Mouse (Mus musculus) MEL (cell line): ENCODE results near the gene Pacs1. TPM values are rescaled to one million over a fixed set of nuclear protein-coding genes. Genes with fewer than 3 reads are reported as not detected.
"Not testable (repeated sequence)": the region's sequence is repeated elsewhere in the genome, so short reads cannot be mapped to it uniquely, and the experiment has no call there.

Source experiments
- DNase-seq: peaks from one replicate; pipeline ENCODE4 v3.0.0; 2011; ENCODE audit warnings: low read depth, low spot score
- H3K27ac ChIP-seq: 2 replicates; pipeline ENCODE4 v1.5.1; 2012; ENCODE audit warnings: low read depth, mild to moderate bottlenecking, control low read depth, low read length, moderate library complexity; ENCODE audit not compliant: control insufficient read depth
- H3K27me3 ChIP-seq, 2 experiments: fragments of 150-350 bp in 1 of 2; sonication (generic) in 1 of 2; 2 replicates each; pipeline ENCODE4 v1.6.1; 2012; ENCODE audit warnings: low read length in 2 of 2, mild to moderate bottlenecking in 2 of 2, improper control_type of control experiment in 1 of 2, moderate library complexity in 1 of 2; ENCODE audit not compliant: insufficient read depth in 2 of 2, control insufficient read depth in 1 of 2
- H3K36me3 ChIP-seq, 2 experiments: 2 replicates each; pipeline ENCODE4 v1.6.1; 2012 to 2014; ENCODE audit warnings: low read length in 2 of 2, improper control_type of control experiment in 1 of 2, inconsistent platforms in 1 of 2, mild to moderate bottlenecking in 1 of 2; ENCODE audit not compliant: insufficient read depth in 2 of 2, control insufficient read depth in 1 of 2
- H3K4me1 ChIP-seq, 2 experiments: fragments of 150-350 bp in 1 of 2; sonication (generic) in 1 of 2; 2 replicates each; pipeline ENCODE4 v1.6.1; 2012; ENCODE audit warnings: low read length in 2 of 2, improper control_type of control experiment in 1 of 2, mild to moderate bottlenecking in 1 of 2; ENCODE audit not compliant: insufficient read depth in 2 of 2, control insufficient read depth in 1 of 2
- H3K4me3 ChIP-seq, 2 experiments: fragments of 150-350 bp in 1 of 2; sonication (generic) in 1 of 2; 2 replicates each; pipeline ENCODE4 v1.5.1; 2012; ENCODE audit warnings: low read depth in 2 of 2, low read length in 2 of 2, mild to moderate bottlenecking in 2 of 2, moderate library complexity in 2 of 2, control low read depth in 1 of 2, improper control_type of control experiment in 1 of 2; ENCODE audit not compliant: control insufficient read depth in 1 of 2, insufficient read depth in 1 of 2
- H3K79me2 ChIP-seq: 2 replicates; pipeline ENCODE4 v1.6.1; 2012; ENCODE audit warnings: mild to moderate bottlenecking, low read length, moderate library complexity; ENCODE audit not compliant: control insufficient read depth, poor library complexity, insufficient read depth
- H3K9ac ChIP-seq: 2 replicates; pipeline ENCODE4 v1.6.1; 2012; ENCODE audit warnings: low read depth, mild to moderate bottlenecking, control low read depth, low read length, moderate library complexity; ENCODE audit not compliant: control insufficient read depth, poor library complexity, severe bottlenecking
- H3K9me3 ChIP-seq: fragments of 150-350 bp; sonication (generic); replicated peaks from 2 replicates; pipeline ENCODE4 v1.6.1; 2012; ENCODE audit warnings: mild to moderate bottlenecking, low read length, improper control_type of control experiment, moderate library complexity; ENCODE audit not compliant: insufficient read depth
- BHLHE40 ChIP-seq: IDR thresholded peaks from 2 replicates; pipeline ENCODE4 v1.6.1; 2012; ENCODE audit warnings: low read depth, mild to moderate bottlenecking, inconsistent platforms, low read length, improper control_type of control experiment, borderline replicate concordance
- E2F4 ChIP-seq: IDR thresholded peaks from 2 replicates; pipeline ENCODE4 v1.6.1; 2011; ENCODE audit warnings: low read depth, low read length, improper control_type of control experiment, borderline replicate concordance
- ELF1 ChIP-seq: IDR thresholded peaks from 2 replicates; pipeline ENCODE4 v1.6.1; 2014; ENCODE audit warnings: low read depth, mild to moderate bottlenecking, inconsistent platforms, low read length, improper control_type of control experiment, moderate library complexity
- EP300 ChIP-seq, 2 experiments: IDR thresholded peaks; 2 replicates each; pipeline ENCODE4 v1.6.1; 2011; ENCODE audit warnings: improper control_type of control experiment in 2 of 2, low read length in 2 of 2, low read depth in 1 of 2, mild to moderate bottlenecking in 1 of 2
- HCFC1 ChIP-seq: IDR thresholded peaks from 2 replicates; pipeline ENCODE4 v1.6.1; 2012; ENCODE audit warnings: low read depth, mild to moderate bottlenecking, inconsistent platforms, low read length, improper control_type of control experiment, moderate library complexity
- MAFK ChIP-seq: IDR thresholded peaks from 2 replicates; pipeline ENCODE4 v1.6.1; 2011; ENCODE audit warnings: low read depth, mild to moderate bottlenecking, low read length, improper control_type of control experiment, borderline replicate concordance
- MAX ChIP-seq: IDR thresholded peaks from 2 replicates; pipeline ENCODE4 v1.6.1; 2011; ENCODE audit warnings: low read length, improper control_type of control experiment
- MEF2A ChIP-seq: IDR thresholded peaks from 2 replicates; pipeline ENCODE4 v1.6.1; 2014; ENCODE audit warnings: low read depth, mild to moderate bottlenecking, inconsistent platforms, low read length, improper control_type of control experiment; ENCODE audit not compliant: poor library complexity, insufficient replicate concordance, severe bottlenecking; ENCODE audit errors: extremely low read depth
- MXI1 ChIP-seq: IDR thresholded peaks from 2 replicates; pipeline ENCODE4 v1.6.1; 2011; ENCODE audit warnings: mild to moderate bottlenecking, low read depth, low read length, improper control_type of control experiment
- MYB ChIP-seq: IDR thresholded peaks from 2 replicates; pipeline ENCODE4 v1.6.1; 2011; ENCODE audit warnings: mild to moderate bottlenecking, low read depth, low read length, improper control_type of control experiment
- NRF1 ChIP-seq: IDR thresholded peaks from 2 replicates; pipeline ENCODE4 v1.6.1; 2014; ENCODE audit warnings: low read depth, mild to moderate bottlenecking, inconsistent platforms, low read length, improper control_type of control experiment, moderate library complexity; ENCODE audit not compliant: poor library complexity, insufficient read depth, severe bottlenecking
- SIN3A ChIP-seq: IDR thresholded peaks from 2 replicates; pipeline ENCODE4 v1.6.1; 2012; ENCODE audit warnings: low read length, improper control_type of control experiment, inconsistent platforms
- SMC3 ChIP-seq: IDR thresholded peaks from 2 replicates; pipeline ENCODE4 v1.6.1; 2011; ENCODE audit warnings: low read depth, low read length, improper control_type of control experiment
- UBTF ChIP-seq: IDR thresholded peaks from 2 replicates; pipeline ENCODE4 v1.6.1; 2012; ENCODE audit warnings: low read depth, mild to moderate bottlenecking, inconsistent platforms, low read length, improper control_type of control experiment, moderate library complexity, borderline replicate concordance; ENCODE audit not compliant: insufficient read depth
- USF2 ChIP-seq, 2 experiments: IDR thresholded peaks; 2 replicates each; pipeline ENCODE4 v1.6.1; 2011 to 2012; ENCODE audit warnings: improper control_type of control experiment in 2 of 2, low read length in 2 of 2, borderline replicate concordance in 1 of 2, inconsistent platforms in 1 of 2, low read depth in 1 of 2, mild to moderate bottlenecking in 1 of 2; ENCODE audit not compliant: insufficient read depth in 1 of 2
- polyA plus RNA-seq, 2 experiments: library from polyadenylated mRNA; stranded (reverse) in 1 of 2; unstranded in 1 of 2; fragments of >175 nt in 1 of 2; fragments of >200 nt in 1 of 2; gene quantifications; 2 replicates each; pipeline versions ENCODE4 v1.2.1 to v1.2.4; 2012; ENCODE audit warnings: low replicate concordance in 2 of 2, low read depth in 1 of 2; ENCODE audit not compliant: insufficient read length in 2 of 2, insufficient read depth in 1 of 2, missing spikeins in 1 of 2
- total RNA-seq: library from RNA; depleted of rRNA; stranded (reverse); fragments of 300-350 nt; gene quantifications from 2 replicates; pipeline ENCODE4 v1.2.3, GENCODE M21; 2012

The Pacs1 gene
- total and polyA plus RNA-seq, 3 experiments: 5.7 to 19.9 TPM; not detected in 1

DNA sequence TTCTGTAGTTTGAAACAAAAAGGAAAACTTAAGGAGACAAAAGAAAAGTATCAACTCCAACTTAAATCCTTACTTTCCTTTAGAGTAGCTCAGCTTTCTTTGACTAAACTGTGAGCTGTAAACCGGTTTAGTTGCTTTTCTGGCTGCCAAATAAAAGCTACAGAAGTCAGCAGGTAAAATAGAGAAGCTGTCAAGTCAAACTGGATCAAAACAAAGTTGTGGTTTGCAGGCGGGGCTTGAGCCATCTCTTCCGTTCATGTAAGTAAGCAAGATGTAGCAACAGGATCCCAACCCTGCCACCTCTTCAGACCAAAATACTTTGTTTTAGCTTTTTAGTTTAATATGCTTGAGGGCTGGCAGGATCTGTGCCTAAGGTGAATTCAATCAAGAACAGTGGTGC, 15.8 kb downstream of the Pacs1 start:
- Histone ChIP-seq H3K9ac (no peak overlapping the region), H3K4me3 (peak overlapping the region in 1 of 2 experiments; percentile 45; a peak in 2 of 4 replicates), H3K27me3 (no peaks in the 10 kb centered on the region), H3K9me3 (no peaks in the 10 kb centered on the region), H3K4me1 (peaks cover 3 to 10% of the 10 kb centered on the region in 2 experiments), H3K79me2 (no peaks in the 10 kb centered on the region), H3K36me3 (peaks cover 0 to 10% of the 10 kb centered on the region in 2 experiments; a peak in 2 of 4 replicates), H3K27ac (peak overlapping the region; percentile 11; the same call in 1 of the 2 replicates)
- DNase-seq: peak; percentile 81
- TF ChIP-seq MAFK: no peak
- no peak for TF ChIP-seq UBTF
- TF ChIP-seq ELF1: no peak
- TF ChIP-seq E2F4: no peak
- no peak for TF ChIP-seq EP300 (IDR thresholded peaks at IDR 0.05; ENCODE audit: low read depth in 1 of 2, low read length in 2 of 2)
- TF ChIP-seq USF2 (IDR thresholded peaks at IDR 0.05; ENCODE audit: borderline replicate concordance in 1 of 2, insufficient read depth in 1 of 2, low read depth in 1 of 2, low read length in 2 of 2): no peak
- no peak for TF ChIP-seq MEF2A
- no peak for TF ChIP-seq SMC3
- TF ChIP-seq SIN3A: peak; percentile 79
- peak; percentile 41; the same call in 1 of the 2 replicates for TF ChIP-seq MXI1
- TF ChIP-seq MAX: no peak
- TF ChIP-seq HCFC1: no peak
- no peak for TF ChIP-seq NRF1
- no peak for TF ChIP-seq MYB
- no peak for TF ChIP-seq BHLHE40

DNA sequence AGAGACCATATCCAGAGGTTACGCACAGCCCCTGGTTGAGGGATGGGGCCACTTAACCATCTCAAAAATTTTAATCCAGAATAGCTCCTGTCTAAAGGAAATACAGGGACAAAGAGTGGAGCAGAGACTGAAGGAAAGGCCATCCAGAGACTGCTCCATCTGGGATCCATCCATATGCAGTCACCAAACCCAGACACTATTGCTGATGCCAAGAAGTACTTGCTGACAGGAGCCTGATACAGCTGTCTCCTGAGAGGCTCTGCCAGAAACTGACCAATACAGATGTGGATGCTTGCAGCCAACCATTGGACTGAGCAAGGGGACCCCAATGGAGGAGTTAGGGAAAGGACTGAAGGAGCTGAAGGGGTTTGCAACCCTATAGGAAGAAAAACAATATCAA, 35.9 kb downstream of the Pacs1 start:
- H3K36me3 ChIP-seq, H3K27ac ChIP-seq, H3K4me3 ChIP-seq, DNase-seq, H3K4me1 ChIP-seq, H3K9me3 ChIP-seq, H3K79me2 ChIP-seq, H3K27me3 ChIP-seq, H3K9ac ChIP-seq: not testable (repeated sequence)
